Mouse (Mus musculus): ENCODE results near the gene Cnot4. TPM values are rescaled to one million over a fixed set of nuclear protein-coding genes. Genes with fewer than 3 reads are reported as not detected.

Cnot4 gene
- polyA plus RNA-seq, 1 experiment from 2014 or later, result 21.8 TPM

- Histone ChIP-seq H3K9me3 (no peaks in the 10 kb centered on the region), H3K4me3 (peak overlapping the region; percentile 75), H3K27me3 (ENCODE audit: insufficient read depth, poor library complexity, severe bottlenecking) (no peaks in the 10 kb centered on the region), H3K27ac (peak overlapping the region; percentile 90), H3K36me3 (no peaks in the 10 kb centered on the region), H3K4me1 (peaks cover 7% of the 10 kb centered on the region; the same call in 1 of the 2 replicates)
- no peak for DNase-seq (ENCODE audit: low spot score)
- under 1% methylated on average over 22 of the region's 25 CpGs for WGBS
These were observed 312 bp downstream of the Cnot4 start for GRCm38 (mm10) chr6:35133246-35133578.

- no peaks in the 10 kb centered on the region for H3K9me3 ChIP-seq
- 1% methylated on average over 11 of the region's 11 CpGs for WGBS
- peak overlapping the region; percentile 90 for H3K27ac ChIP-seq
- H3K4me3 ChIP-seq, result peak overlapping the region; percentile 75
- H3K36me3 ChIP-seq, result no peaks in the 10 kb centered on the region
- H3K27me3 ChIP-seq (ENCODE audit: insufficient read depth, poor library complexity, severe bottlenecking), result no peaks in the 10 kb centered on the region
- H3K4me1 ChIP-seq, result peaks cover 7% of the 10 kb centered on the region; the same call in 1 of the 2 replicates
- no peak for DNase-seq (ENCODE audit: low spot score)
These were observed 718 bp downstream of the Cnot4 start for GRCm38 (mm10) chr6:35132806-35133205.

GRCm38 (mm10) chr6:35122488-35122887 lies 11.0 kb downstream of the Cnot4 start:
- Histone ChIP-seq H3K9me3 (no peaks in the 10 kb centered on the region), H3K27me3 (ENCODE audit: insufficient read depth, poor library complexity, severe bottlenecking) (no peaks in the 10 kb centered on the region), H3K27ac (no peak overlapping the region), H3K4me3 (no peak overlapping the region), H3K4me1 (no peaks in the 10 kb centered on the region), H3K36me3 (peaks cover 13% of the 10 kb centered on the region; the same call in 1 of the 2 replicates)
- no peak for DNase-seq (ENCODE audit: low spot score)
- WGBS, result 87% methylated on average over 2 of the region's 2 CpGs

DNA sequence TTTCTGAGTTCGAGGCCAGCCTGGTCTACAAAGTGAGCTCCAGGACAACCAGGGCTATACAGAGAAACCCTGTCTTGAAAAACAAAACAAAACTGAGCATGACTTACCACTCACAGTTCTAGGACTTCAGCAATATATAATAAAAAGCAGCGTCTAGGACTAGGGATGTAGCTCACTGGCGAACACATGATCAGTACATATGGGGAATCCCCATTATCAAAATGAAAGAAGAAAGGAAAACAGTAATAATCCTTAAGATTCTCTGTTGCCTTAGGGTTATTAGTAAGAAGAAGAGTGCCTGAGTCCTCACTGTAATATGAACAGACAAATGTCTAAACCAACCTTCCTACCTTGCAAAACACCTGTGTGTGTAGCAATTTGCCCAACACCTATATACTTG lies 11.6 kb downstream of the Cnot4 start:
- H3K4me3 ChIP-seq, result no peak overlapping the region
- 91% methylated on average over 3 of the region's 3 CpGs for WGBS
- H3K27me3 ChIP-seq (ENCODE audit: insufficient read depth, poor library complexity, severe bottlenecking), result no peaks in the 10 kb centered on the region
- no peaks in the 10 kb centered on the region for H3K4me1 ChIP-seq
- H3K9me3 ChIP-seq, result no peaks in the 10 kb centered on the region
- no peak for DNase-seq (ENCODE audit: low spot score)
- no peak overlapping the region for H3K27ac ChIP-seq
- H3K36me3 ChIP-seq, result peaks cover 13% of the 10 kb centered on the region; the same call in 1 of the 2 replicates

- 88% methylated on average over 1 of the region's 1 CpGs for WGBS
- no peak overlapping the region for H3K4me3 ChIP-seq
- no peak overlapping the region for H3K27ac ChIP-seq
- DNase-seq (ENCODE audit: low spot score), result no peak
- no peaks in the 10 kb centered on the region for H3K27me3 ChIP-seq (ENCODE audit: insufficient read depth, poor library complexity, severe bottlenecking)
- no peaks in the 10 kb centered on the region for H3K4me1 ChIP-seq
- H3K36me3 ChIP-seq, result peaks cover 4% of the 10 kb centered on the region; the same call in 1 of the 2 replicates
- H3K9me3 ChIP-seq, result no peaks in the 10 kb centered on the region
These were observed 31.1 kb downstream of the Cnot4 start for GRCm38 (mm10) chr6:35102457-35102856.

DNA sequence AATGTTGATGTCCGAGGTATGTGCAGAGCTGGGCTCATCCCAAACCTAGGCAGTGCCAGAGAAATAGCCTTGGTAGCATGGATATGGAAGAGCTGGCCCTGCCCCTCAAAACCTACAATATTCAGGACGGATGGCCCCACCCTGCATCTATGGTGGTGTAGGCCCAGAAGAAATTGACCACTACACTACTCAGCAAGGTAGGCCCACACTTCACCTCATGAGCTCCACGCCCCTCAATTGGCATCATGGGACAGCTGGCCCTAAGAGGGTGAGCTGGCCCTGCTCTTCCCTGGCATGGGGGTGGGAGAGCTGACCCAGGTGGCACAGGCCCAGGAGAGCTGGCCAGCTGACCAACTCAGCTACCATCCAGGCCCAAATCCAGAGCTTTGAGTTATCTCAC lies 48.6 kb downstream of the Cnot4 start:
- no peaks in the 10 kb centered on the region for H3K4me1 ChIP-seq
- H3K27ac ChIP-seq, result no peak overlapping the region
- 87% methylated on average over 3 of the region's 3 CpGs for WGBS
- DNase-seq (ENCODE audit: low spot score), result no peak
- peaks cover 17% of the 10 kb centered on the region; the same call in 1 of the 2 replicates for H3K36me3 ChIP-seq
- H3K4me3 ChIP-seq, result no peak overlapping the region
- H3K9me3 ChIP-seq, result no peaks in the 10 kb centered on the region
- H3K27me3 ChIP-seq (ENCODE audit: insufficient read depth, poor library complexity, severe bottlenecking), result no peaks in the 10 kb centered on the region

- H3K9me3 ChIP-seq, result no peaks in the 10 kb centered on the region
- H3K4me3 ChIP-seq, result no peak overlapping the region
- DNase-seq (ENCODE audit: low spot score), result no peak
- no peaks in the 10 kb centered on the region for H3K27me3 ChIP-seq (ENCODE audit: insufficient read depth, poor library complexity, severe bottlenecking)
- H3K36me3 ChIP-seq, result peaks cover 38% of the 10 kb centered on the region
- no peak overlapping the region for H3K27ac ChIP-seq
- H3K4me1 ChIP-seq, result no peaks in the 10 kb centered on the region
- 90% methylated on average over 9 of the region's 9 CpGs for WGBS
These were observed 58.4 kb downstream of the Cnot4 start for GRCm38 (mm10) chr6:35075148-35075547.

- 90% methylated on average over 3 of the region's 3 CpGs for WGBS
- Histone ChIP-seq H3K27me3 (ENCODE audit: insufficient read depth, poor library complexity, severe bottlenecking) (no peaks in the 10 kb centered on the region), H3K36me3 (peaks cover 31% of the 10 kb centered on the region), H3K27ac (no peak overlapping the region), H3K9me3 (no peaks in the 10 kb centered on the region), H3K4me1 (no peaks in the 10 kb centered on the region), H3K4me3 (no peak overlapping the region)
- no peak for DNase-seq (ENCODE audit: low spot score)
These were observed 62.3 kb downstream of the Cnot4 start for GRCm38 (mm10) chr6:35071261-35071660.

DNA sequence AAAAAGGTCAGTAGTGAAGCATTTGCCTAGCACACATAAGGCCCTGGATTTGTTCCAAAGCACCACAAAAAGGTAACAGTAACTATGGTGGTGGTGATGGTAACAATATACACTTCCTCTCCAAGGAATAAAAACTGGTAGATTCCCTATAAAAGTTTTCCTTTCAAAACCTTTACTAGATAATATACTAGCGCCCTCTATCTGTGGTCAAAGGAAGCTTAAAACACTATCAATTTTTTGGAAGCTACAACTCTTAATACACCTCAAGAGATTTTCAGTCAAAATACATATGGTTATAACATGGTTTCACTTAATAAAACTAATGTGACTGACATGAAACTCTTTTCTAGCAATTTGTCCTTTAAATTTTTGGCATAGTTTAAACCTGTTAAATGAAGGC lies 71.1 kb downstream of the Cnot4 start:
- Histone ChIP-seq H3K9me3 (no peaks in the 10 kb centered on the region), H3K4me3 (no peak overlapping the region), H3K27me3 (ENCODE audit: insufficient read depth, poor library complexity, severe bottlenecking) (no peaks in the 10 kb centered on the region), H3K36me3 (peaks cover 28% of the 10 kb centered on the region), H3K4me1 (no peaks in the 10 kb centered on the region), H3K27ac (no peak overlapping the region)
- no peak for DNase-seq (ENCODE audit: low spot score)
- WGBS, result 8% methylated on average over 1 of the region's 1 CpGs

DNA sequence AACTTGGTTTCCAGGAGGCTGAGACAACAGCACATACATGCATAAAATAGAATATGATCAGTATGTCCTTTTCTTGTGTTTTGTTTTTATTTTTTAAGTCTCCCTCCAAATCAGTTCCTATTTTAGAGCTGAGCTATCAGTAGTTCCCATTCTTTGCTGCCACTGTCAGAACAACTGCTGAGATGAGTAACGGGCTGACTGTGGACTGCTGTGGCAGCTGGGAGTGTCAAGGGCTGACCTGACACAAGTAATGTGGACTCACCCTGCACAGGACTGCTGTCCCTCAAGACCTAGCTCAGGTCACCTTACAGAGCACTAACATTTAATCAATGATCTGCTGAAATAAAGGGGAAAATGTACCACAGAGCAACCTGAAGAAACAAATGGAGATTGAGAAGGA lies 90.4 kb downstream of the Cnot4 start:
- H3K4me3 ChIP-seq, result no peak overlapping the region
- no peaks in the 10 kb centered on the region for H3K9me3 ChIP-seq
- H3K27ac ChIP-seq, result no peak overlapping the region
- no peaks in the 10 kb centered on the region for H3K4me1 ChIP-seq
- H3K27me3 ChIP-seq (ENCODE audit: insufficient read depth, poor library complexity, severe bottlenecking), result no peaks in the 10 kb centered on the region
- 49% methylated on average over 1 of the region's 1 CpGs for WGBS
- H3K36me3 ChIP-seq, result no peaks in the 10 kb centered on the region
- no peak for DNase-seq (ENCODE audit: low spot score)

DNA sequence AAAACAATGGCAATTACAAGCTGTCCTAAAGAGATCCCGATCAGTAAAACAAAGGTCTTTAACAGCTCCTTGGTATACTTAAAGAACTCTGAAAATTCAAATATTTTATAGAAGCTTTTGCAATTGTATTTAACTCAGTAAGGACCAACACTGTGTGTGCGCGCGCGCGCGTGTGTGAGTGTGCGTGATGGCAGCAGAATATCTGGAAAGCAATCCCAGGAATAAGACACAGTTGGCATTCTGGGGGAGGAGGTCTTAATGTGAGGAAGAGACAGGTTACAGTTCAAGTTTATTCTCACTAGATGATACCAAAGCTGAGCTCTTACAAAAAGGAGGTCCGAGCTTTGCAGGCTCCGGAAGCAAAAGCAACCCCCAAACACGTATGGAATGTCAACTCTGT lies 100.2 kb downstream of the Cnot4 start:
- Histone ChIP-seq H3K27ac (no peak overlapping the region), H3K4me3 (no peak overlapping the region), H3K36me3 (peaks cover 11% of the 10 kb centered on the region), H3K27me3 (ENCODE audit: insufficient read depth, poor library complexity, severe bottlenecking) (no peaks in the 10 kb centered on the region), H3K4me1 (no peaks in the 10 kb centered on the region), H3K9me3 (no peaks in the 10 kb centered on the region)
- no peak for DNase-seq (ENCODE audit: low spot score)
- WGBS, result 92% methylated on average over 11 of the region's 11 CpGs

GRCm38 (mm10) chr6:35032704-35033103 lies 100.8 kb downstream of the Cnot4 start:
- no peaks in the 10 kb centered on the region for H3K9me3 ChIP-seq

DNA sequence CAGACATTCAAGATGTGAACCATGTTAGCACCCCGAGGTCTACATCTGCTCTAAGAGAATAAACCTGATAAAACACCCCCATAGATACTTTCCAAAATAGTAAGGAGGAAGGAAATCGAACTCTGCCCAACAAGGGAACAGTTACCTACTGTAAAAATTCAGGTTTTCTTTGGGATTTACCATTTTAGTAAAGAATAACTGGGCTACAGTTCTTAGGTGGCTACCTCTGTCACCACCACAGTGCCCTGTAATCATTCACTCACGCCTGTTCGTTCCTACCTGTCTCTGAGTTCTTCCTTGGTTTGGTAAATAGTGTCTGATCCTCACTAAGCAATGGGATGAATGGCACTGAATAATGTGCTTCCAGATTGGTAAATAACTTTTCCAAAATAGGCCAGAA lies 102.7 kb downstream of the Cnot4 start:
- no peaks in the 10 kb centered on the region for H3K36me3 ChIP-seq
- H3K27ac ChIP-seq, result no peak overlapping the region
- no peak for DNase-seq (ENCODE audit: low spot score)
- 89% methylated on average over 4 of the region's 4 CpGs for WGBS
- H3K4me1 ChIP-seq, result peaks cover 6% of the 10 kb centered on the region; the same call in 1 of the 2 replicates
- H3K27me3 ChIP-seq (ENCODE audit: insufficient read depth, poor library complexity, severe bottlenecking), result no peaks in the 10 kb centered on the region
- H3K9me3 ChIP-seq, result no peaks in the 10 kb centered on the region
- no peak overlapping the region for H3K4me3 ChIP-seq

More at GRCm38 (mm10) chr6:35032704-35033103, 100.8 kb downstream of the Cnot4 start:
- WGBS, result 68% methylated on average over 2 of the region's 2 CpGs
- no peak for DNase-seq (ENCODE audit: low spot score)
- no peak overlapping the region for H3K4me3 ChIP-seq
- peaks cover 1% of the 10 kb centered on the region; the same call in 1 of the 2 replicates for H3K4me1 ChIP-seq
- H3K36me3 ChIP-seq, result peaks cover 11% of the 10 kb centered on the region
- H3K27me3 ChIP-seq (ENCODE audit: insufficient read depth, poor library complexity, severe bottlenecking), result no peaks in the 10 kb centered on the region
- H3K27ac ChIP-seq, result no peak overlapping the region

DNA sequence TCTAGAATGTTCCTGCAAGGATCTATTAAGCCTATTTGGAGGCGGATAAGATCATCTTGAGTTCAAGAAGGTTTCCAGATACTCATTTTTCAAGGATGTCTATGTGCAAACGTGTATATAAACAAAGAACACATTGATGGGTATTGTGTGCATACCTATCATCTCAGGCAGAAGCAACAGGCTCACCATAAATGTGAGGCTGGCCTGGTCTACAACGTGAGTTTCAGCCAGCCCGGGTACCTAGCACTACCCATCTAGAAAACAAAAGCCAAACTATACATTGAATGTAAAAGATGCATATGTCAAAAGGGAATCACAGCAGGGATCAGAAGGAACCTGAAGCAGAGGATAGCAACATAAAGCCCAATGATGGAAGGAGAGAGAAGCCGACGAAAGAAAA lies 103.3 kb downstream of the Cnot4 start:
- 87% methylated on average over 6 of the region's 6 CpGs for WGBS
- peaks cover 6% of the 10 kb centered on the region; the same call in 1 of the 2 replicates for H3K4me1 ChIP-seq
- H3K27ac ChIP-seq, result no peak overlapping the region
- H3K36me3 ChIP-seq, result no peaks in the 10 kb centered on the region
- H3K4me3 ChIP-seq, result no peak overlapping the region
- no peaks in the 10 kb centered on the region for H3K9me3 ChIP-seq
- no peak for DNase-seq (ENCODE audit: low spot score)
- H3K27me3 ChIP-seq (ENCODE audit: insufficient read depth, poor library complexity, severe bottlenecking), result no peaks in the 10 kb centered on the region
